Mouse (Mus musculus) kidney, adult 11 months (tissue): ENCODE measurements around the gene Bmpr1b.

ENCODE experiments used
- DNase-seq: peaks from one replicate; pipeline ENCODE4 v3.0.0; 2022

Bmpr1b gene

DNA sequence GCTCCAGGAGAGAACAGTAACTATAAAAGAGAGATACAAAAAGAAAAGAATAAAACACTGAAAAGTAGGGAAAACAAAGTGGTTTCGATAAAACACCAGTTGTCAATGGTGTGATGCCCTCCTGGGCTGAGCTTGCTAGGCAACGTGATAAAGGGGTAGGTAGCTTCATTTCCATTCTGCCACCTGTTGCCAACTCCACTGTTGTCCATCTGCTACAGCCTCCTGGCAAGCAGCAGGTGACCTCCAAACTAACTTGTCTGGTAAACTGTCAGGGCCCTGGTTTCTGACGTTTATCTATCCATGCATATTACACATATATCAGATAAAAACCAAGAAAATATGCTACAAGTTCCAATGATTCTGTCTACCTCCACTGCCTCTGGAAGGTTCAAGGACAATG lies 359.6 kb downstream of the Bmpr1b start:
- no peak for DNase-seq

GRCm38 (mm10) chr3:141804133-141804532 lies 365.1 kb downstream of the Bmpr1b start:
- no peak for DNase-seq

DNA sequence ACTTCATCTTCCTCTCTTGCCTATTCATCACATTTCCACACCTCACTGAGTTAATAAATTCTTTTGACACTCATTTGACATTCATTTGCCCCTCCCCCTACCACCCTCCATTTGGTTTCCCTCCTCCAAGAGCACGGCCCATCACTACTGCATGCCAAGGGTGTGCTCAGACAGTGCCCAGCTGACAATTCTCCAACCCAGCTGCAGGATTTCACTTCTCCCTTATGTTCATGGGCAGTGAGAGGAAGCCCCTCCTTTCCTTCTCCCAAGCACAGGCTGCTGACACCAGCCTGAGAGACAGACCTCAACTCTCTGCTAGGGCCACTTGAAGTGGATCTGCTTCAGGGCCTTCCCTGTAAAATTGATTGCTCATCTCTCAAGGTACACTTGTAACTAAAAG lies 371.4 kb downstream of the Bmpr1b start:
- DNase-seq: no peak

GRCm38 (mm10) chr3:141797372-141797771 lies 371.9 kb downstream of the Bmpr1b start:
- DNase-seq: no peak

GRCm38 (mm10) chr3:141794371-141794770 lies 374.9 kb downstream of the Bmpr1b start:
- DNase-seq: no peak

DNA sequence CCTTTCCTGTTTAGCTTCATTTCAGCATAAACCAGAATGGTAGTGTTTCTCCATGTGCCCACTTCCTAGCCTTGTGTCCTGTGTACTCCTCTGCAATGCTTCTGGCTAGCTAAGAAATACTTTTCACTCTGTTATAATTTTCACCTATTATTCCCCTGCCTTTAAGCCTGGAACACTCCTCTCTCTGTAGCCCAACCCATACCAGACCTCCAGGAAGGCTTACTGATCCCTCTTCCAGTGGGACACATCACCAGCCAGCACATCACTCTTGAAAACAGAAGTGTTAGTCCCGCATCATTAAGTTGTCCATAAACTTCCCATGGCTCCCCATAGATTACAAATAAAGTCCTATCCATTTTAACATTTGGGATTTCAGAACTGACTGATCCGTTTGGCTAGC lies 375.5 kb downstream of the Bmpr1b start:
- no peak for DNase-seq

DNA sequence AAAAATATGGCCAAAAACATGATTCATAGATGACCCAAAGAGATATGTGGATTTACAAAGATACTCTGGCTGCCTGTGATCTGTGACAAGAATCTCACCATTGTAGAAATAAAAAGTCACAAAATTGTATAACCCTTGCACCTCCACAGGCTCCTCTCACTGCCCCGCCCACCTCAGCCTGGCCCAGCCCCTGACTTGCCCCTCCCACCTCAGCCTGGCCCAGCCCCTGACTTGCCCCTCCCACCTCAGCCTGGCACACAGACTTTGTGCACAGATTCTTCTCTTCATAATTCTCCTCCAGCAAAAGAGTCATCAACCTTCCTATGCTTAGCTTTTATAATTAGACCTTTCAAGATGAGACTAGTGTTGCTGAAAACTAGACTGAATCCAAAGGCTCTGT lies 377.1 kb downstream of the Bmpr1b start:
- DNase-seq: no peak

- no peak for DNase-seq
Observed at GRCm38 (mm10) chr3:141791026-141791780, 378.0 kb downstream of the Bmpr1b start.
